Mouse (Mus musculus): ENCODE measurements at regions not wholly inside any gene's neighbourhood (a gene's known extent, or its start where the extent isn't known, plus 50 kb on each side); places are given as distances from the start of the nearest gene placed in this dataset.

DNA sequence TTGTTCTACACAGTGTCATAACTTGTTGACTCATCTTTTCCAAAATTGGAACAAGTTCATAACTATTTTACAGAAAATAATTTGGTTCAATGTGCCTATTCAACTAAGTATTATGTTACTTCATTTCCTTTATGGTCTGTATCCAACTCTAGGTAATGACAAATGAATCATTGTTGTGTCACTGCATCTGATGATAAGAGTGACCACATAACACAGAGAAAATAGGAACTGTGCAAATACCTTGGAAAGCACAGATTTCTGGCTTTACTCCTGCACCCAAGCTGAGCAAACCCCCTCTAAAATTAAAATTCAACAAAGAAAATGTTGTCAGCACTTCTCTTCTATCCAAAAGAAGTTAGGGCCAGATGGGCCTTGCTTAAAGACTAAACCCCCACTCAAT lies 540.7 kb upstream of the Rag2 start:
- H3K27ac ChIP-seq (ENCODE audit: low read length): no peak overlapping the region
- ATAC-seq: no peak
- H3K4me1 ChIP-seq (ENCODE audit: insufficient read depth, low read depth, low read length): no peaks in the 10 kb centered on the region
- H3K9ac ChIP-seq (replicated peaks; ENCODE audit: low read depth): no peak overlapping the region
- TF ChIP-seq CTCF (IDR thresholded peaks at IDR 0.05): no peak
- TF ChIP-seq EP300 (IDR thresholded peaks at IDR 0.05): no peak
- H3K4me2 ChIP-seq (replicated peaks; ENCODE audit: low read depth, low read length): no peak overlapping the region
- no peaks in the 10 kb centered on the region for H3K36me3 ChIP-seq (ENCODE audit: insufficient read depth, low read length)
- no peak overlapping the region for H3K4me3 ChIP-seq (ENCODE audit: low read depth, low read length)
- H3K27me3 ChIP-seq (replicated peaks; ENCODE audit: insufficient read depth, low read length): no peaks in the 10 kb centered on the region
- DNase-seq (ENCODE audit: low spot score): no peak
- H3K9me3 ChIP-seq (ENCODE audit: low read length): no peaks in the 10 kb centered on the region

DNA sequence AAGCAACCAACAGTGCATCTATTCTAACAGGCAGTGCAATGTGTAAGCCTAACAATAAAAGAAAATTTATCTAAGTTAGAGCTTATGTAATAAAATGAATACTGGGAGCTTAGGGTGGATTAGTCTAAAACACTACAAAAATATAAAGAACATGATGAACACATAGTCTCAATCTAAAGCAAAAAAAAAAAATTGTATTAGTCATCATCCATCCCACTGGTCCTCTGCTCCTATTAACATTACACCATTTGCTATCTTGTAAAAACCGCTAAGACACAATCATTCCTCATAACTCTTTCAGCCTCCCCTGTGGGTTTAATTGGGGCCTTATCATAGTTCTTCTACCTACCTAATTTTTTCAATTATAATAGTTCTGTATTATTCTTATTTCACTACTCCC lies 539.9 kb upstream of the Rag2 start:
- TF ChIP-seq EP300 (IDR thresholded peaks at IDR 0.05) (no peak), CTCF (IDR thresholded peaks at IDR 0.05) (no peak)
- H3K27ac ChIP-seq (ENCODE audit: low read length): no peak overlapping the region
- no peak overlapping the region for H3K4me3 ChIP-seq (ENCODE audit: low read depth, low read length)
- no peak for DNase-seq (ENCODE audit: low spot score)
- H3K27me3 ChIP-seq (replicated peaks; ENCODE audit: insufficient read depth, low read length): no peaks in the 10 kb centered on the region
- no peaks in the 10 kb centered on the region for H3K4me1 ChIP-seq (ENCODE audit: insufficient read depth, low read depth, low read length)
- no peak for ATAC-seq
- WGBS: 85% methylated on average over 1 of the region's 1 CpGs
- no peak overlapping the region for H3K4me2 ChIP-seq (replicated peaks; ENCODE audit: low read depth, low read length)
- no peak overlapping the region for H3K9ac ChIP-seq (replicated peaks; ENCODE audit: low read depth)
- no peaks in the 10 kb centered on the region for H3K9me3 ChIP-seq (ENCODE audit: low read length)
- H3K36me3 ChIP-seq (ENCODE audit: insufficient read depth, low read length): no peaks in the 10 kb centered on the region

DNA sequence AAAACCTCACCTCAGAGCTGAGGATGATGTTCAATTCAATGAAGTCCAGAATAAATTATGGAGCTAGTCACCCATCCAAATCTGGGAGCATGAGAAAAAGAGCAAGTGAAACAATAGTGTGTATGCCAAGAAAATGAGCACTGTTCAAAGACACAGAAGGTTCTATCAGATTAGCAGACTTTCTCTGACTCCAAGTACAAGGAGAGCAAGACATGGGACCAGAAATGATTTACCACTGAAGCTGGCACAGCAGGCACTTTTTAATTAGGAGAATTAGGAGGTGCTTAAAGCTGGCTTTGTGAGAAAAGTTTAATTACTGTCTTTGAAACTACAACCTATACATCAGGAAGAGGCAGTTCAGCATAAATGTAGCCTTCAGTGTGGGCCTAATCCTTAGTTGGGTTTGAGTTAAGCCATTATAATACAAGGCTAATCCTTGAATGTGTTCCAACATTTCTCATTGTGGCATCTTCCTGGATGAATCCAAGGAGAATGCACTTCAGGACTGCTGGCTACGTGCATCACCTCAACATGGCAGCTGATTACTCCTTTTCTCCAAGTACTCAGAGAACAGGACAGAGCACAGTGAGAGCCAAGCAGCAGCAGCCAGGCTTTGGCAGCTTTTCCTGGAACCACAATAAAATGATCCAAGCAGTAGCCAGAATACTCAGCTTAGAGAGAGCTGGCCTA lies 517.2 kb upstream of the Rag2 start:
- H3K27me3 ChIP-seq (replicated peaks; ENCODE audit: insufficient read depth, low read length): no peaks in the 10 kb centered on the region
- ATAC-seq (no peak), DNase-seq (ENCODE audit: low spot score) (no peak)
- WGBS: 66% methylated on average over 1 of the region's 1 CpGs
- H3K4me1 ChIP-seq (ENCODE audit: insufficient read depth, low read depth, low read length): no peaks in the 10 kb centered on the region
- no peak overlapping the region for H3K27ac ChIP-seq (ENCODE audit: low read length)
- TF ChIP-seq CTCF (IDR thresholded peaks at IDR 0.05) (no peak), EP300 (IDR thresholded peaks at IDR 0.05) (no peak)
- no peaks in the 10 kb centered on the region for H3K9me3 ChIP-seq (ENCODE audit: low read length)
- H3K36me3 ChIP-seq (ENCODE audit: insufficient read depth, low read length): no peaks in the 10 kb centered on the region
- H3K4me2 ChIP-seq (replicated peaks; ENCODE audit: low read depth, low read length): no peak overlapping the region
- no peak overlapping the region for H3K4me3 ChIP-seq (ENCODE audit: low read depth, low read length)
- H3K9ac ChIP-seq (replicated peaks; ENCODE audit: low read depth): no peak overlapping the region

DNA sequence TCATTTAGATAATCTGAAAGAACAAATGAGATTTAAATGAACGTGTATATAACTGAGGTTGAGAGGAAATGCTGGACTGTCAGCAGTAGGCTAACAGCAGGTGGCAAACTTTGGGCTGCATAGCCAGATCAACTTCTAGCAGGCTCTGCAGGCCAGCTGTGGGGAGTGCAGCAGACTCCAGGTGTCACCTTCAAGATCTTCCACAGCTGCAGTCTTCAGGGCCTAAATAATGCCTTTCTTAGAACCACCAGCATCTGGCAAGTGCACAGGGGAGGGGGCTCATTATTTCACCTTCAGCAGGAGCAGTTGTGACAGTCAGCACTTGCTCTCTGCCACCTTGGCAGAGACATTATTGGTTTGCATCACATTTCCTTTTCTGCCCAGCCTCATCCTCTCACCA lies 487.7 kb upstream of the Rag2 start:
- no peak for DNase-seq (ENCODE audit: low spot score)
- Histone ChIP-seq H3K27me3 (replicated peaks; ENCODE audit: insufficient read depth, low read length) (no peaks in the 10 kb centered on the region), H3K4me3 (ENCODE audit: low read depth, low read length) (no peak overlapping the region), H3K4me2 (replicated peaks; ENCODE audit: low read depth, low read length) (no peak overlapping the region), H3K9ac (replicated peaks; ENCODE audit: low read depth) (no peak overlapping the region), H3K27ac (ENCODE audit: low read length) (no peak overlapping the region), H3K36me3 (ENCODE audit: insufficient read depth, low read length) (no peaks in the 10 kb centered on the region), H3K4me1 (ENCODE audit: insufficient read depth, low read depth, low read length) (no peaks in the 10 kb centered on the region), H3K9me3 (ENCODE audit: low read length) (no peaks in the 10 kb centered on the region)
- WGBS: 23% methylated on average over 1 of the region's 1 CpGs
- TF ChIP-seq CTCF (IDR thresholded peaks at IDR 0.05): no peak
- ATAC-seq: no peak

DNA sequence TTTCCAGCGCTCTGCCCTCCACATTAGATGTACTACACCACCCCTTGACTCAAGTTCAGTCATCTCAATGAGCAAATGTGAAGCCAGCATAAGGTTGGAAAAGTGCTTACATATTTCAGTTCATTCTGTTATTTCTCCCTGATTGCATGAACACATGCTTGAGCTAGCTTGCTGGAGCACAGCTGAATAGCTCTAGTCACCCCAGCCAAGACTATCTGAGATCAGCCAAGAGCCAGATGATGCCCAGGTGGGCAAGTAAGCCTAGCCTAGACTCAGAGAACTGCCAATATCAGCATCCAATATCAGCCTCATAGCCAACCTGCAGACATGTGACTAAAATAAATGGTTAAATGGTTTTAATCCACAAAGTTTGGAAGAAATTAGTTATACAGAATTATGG lies 484.6 kb upstream of the Rag2 start:
- no peak for TF ChIP-seq CTCF (IDR thresholded peaks at IDR 0.05)
- no peak for TF ChIP-seq EP300 (IDR thresholded peaks at IDR 0.05)
- no peak overlapping the region for H3K27ac ChIP-seq (ENCODE audit: low read length)
- no peaks in the 10 kb centered on the region for H3K4me1 ChIP-seq (ENCODE audit: insufficient read depth, low read depth, low read length)
- no peaks in the 10 kb centered on the region for H3K9me3 ChIP-seq (ENCODE audit: low read length)
- H3K9ac ChIP-seq (replicated peaks; ENCODE audit: low read depth): no peak overlapping the region
- no peak for ATAC-seq
- H3K36me3 ChIP-seq (ENCODE audit: insufficient read depth, low read length): no peaks in the 10 kb centered on the region
- H3K27me3 ChIP-seq (replicated peaks; ENCODE audit: insufficient read depth, low read length): no peaks in the 10 kb centered on the region
- no peak overlapping the region for H3K4me3 ChIP-seq (ENCODE audit: low read depth, low read length)
- no peak overlapping the region for H3K4me2 ChIP-seq (replicated peaks; ENCODE audit: low read depth, low read length)
- 95% methylated on average over 1 of the region's 1 CpGs for WGBS
- DNase-seq (ENCODE audit: low spot score): no peak

DNA sequence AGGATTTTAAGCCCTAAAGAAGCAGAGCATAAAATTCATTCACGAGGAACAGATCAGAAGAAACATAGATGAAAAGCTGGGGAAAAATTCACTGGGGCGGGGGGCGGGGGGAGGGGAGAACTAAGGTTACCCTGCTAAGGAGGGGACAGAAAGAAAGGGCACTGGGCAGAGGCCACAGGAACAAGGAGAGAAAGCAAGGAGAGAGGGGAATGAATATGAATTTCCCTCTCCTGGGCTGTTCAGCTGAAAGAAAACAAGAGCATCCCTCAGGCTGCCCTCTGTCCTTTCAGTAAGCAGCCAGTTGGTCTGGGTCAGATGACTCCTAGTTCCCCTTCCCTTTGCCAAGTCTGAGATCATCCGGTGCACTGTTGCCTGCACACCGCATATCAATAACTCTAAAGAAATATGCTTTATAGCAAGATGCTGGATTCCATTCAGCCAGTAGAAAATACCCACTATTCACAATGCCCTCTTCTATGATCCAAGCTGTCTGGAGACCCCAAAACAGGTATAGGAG lies 467.7 kb upstream of the Rag2 start:
- no peak overlapping the region for H3K27ac ChIP-seq (ENCODE audit: low read length)
- no peaks in the 10 kb centered on the region for H3K4me1 ChIP-seq (ENCODE audit: insufficient read depth, low read depth, low read length)
- no peak overlapping the region for H3K4me2 ChIP-seq (replicated peaks; ENCODE audit: low read depth, low read length)
- no peaks in the 10 kb centered on the region for H3K27me3 ChIP-seq (replicated peaks; ENCODE audit: insufficient read depth, low read length)
- ATAC-seq (no peak), DNase-seq (ENCODE audit: low spot score) (no peak)
- TF ChIP-seq EP300 (IDR thresholded peaks at IDR 0.05) (no peak), CTCF (IDR thresholded peaks at IDR 0.05) (no peak)
- WGBS: 74% methylated on average over 5 of the region's 5 CpGs
- no peaks in the 10 kb centered on the region for H3K36me3 ChIP-seq (ENCODE audit: insufficient read depth, low read length)
- H3K9ac ChIP-seq (replicated peaks; ENCODE audit: low read depth): no peak overlapping the region
- no peaks in the 10 kb centered on the region for H3K9me3 ChIP-seq (ENCODE audit: low read length)
- H3K4me3 ChIP-seq (ENCODE audit: low read depth, low read length): no peak overlapping the region

DNA sequence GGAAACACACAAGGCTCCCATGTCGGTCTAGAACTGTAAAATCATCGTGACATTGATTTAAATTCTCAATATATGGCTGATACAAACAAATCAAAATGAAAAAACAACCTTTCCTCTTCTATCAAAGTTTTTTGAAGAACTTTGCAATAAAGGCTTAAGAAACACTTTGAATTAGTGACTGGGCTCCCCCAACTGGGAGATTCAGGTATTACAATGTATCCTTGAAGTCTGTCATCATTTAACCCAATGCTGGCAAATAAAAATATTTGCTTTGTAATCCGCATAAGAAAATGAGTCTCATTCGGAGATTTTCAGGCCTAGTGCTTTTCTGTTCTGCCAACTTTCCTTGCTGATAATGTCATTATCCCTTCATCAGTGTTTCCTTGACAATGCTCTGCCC lies 465.2 kb upstream of the Rag2 start:
- 16% methylated on average over 4 of the region's 4 CpGs for WGBS
- Histone ChIP-seq H3K9ac (replicated peaks; ENCODE audit: low read depth) (no peak overlapping the region), H3K27me3 (replicated peaks; ENCODE audit: insufficient read depth, low read length) (no peaks in the 10 kb centered on the region), H3K27ac (ENCODE audit: low read length) (no peak overlapping the region), H3K4me3 (ENCODE audit: low read depth, low read length) (no peak overlapping the region), H3K4me2 (replicated peaks; ENCODE audit: low read depth, low read length) (no peak overlapping the region), H3K9me3 (ENCODE audit: low read length) (no peaks in the 10 kb centered on the region), H3K36me3 (ENCODE audit: insufficient read depth, low read length) (no peaks in the 10 kb centered on the region), H3K4me1 (ENCODE audit: insufficient read depth, low read depth, low read length) (no peaks in the 10 kb centered on the region)
- ATAC-seq: no peak
- peak; percentile 46 for DNase-seq (ENCODE audit: low spot score)
- TF ChIP-seq EP300 (IDR thresholded peaks at IDR 0.05): no peak
- TF ChIP-seq CTCF (IDR thresholded peaks at IDR 0.05): peak; percentile 55
